Mouse (Mus musculus) liver, postnatal 0 days (tissue): ENCODE results near the gene Nup133.

ENCODE experiments used
- CTCF ChIP-seq: sonication (generic); IDR thresholded peaks from 2 replicates; pipeline ENCODE4 v1.5.1; 2016; ENCODE audit warnings: antibody characterized with exemption, low read depth
- EP300 ChIP-seq: IDR thresholded peaks from 2 replicates; pipeline ENCODE4 v1.6.1; 2016; ENCODE audit warnings: antibody characterized with exemption, low read depth, mild to moderate bottlenecking

DNA sequence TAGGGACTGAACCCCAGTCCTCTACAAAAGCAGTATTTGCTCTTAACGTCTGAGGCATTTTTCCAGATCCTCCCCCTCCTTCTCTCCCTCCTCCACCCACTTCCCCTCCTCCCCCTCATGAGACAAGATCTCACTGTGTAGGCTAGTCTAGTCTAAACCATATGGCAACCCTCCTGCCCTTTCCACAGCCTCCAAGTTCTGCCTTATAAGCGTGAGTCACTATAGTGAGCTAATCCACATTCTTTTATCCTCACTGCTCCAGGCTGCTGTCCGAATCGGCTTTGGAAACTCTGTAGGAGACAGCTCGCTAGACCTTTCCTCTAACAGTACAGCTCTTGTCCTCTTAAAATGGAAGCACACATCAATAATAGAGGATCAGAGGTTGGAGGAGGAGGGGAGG is 82.1 kb downstream of the Nup133 start:
- TF ChIP-seq CTCF (no peak), EP300 (no peak)
